Mouse (Mus musculus): ENCODE measurements around the gene Zbtb33.
"Not testable (repeated sequence)": the region's sequence is repeated elsewhere in the genome, so short reads cannot be mapped to it uniquely, and the experiment has no call there.

DNA sequence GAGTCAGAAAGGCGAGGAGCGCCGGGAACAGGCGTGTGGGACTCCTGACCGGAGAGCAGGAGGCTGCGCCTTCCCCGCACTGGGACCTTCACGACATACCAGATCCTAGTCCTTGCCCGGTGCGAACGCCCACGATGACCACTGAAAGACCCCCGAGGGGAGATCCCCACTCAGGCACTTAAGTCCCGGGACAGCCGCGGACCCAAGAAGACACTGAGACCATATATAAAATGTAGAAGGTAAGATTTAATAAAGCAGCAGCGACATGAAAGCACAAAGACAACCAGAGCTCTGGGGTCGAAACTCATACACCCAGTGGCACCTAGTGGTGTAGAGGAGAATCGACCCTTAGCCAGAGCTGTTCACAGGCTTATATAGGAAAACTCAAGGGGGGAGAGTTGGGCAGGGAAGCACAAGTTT is 9.7 kb upstream of the Zbtb33 start:
- TF ChIP-seq CTCF (IDR thresholded peaks at IDR 0.05; ENCODE audit: low read depth, low read length), result peak; percentile 10
- not testable (repeated sequence) for TF ChIP-seq POLR2A (IDR thresholded peaks at IDR 0.05; ENCODE audit: insufficient read depth, low read length)

Data from ES-Bruce4 (cell line).